ENCODE assay signal across 8 mouse cellular contexts in genomic region chr16:90727233-90728115, GRCm38 (mm10). TPM values are rescaled to one million over a fixed set of nuclear protein-coding genes. Genes with fewer than 3 reads are reported as not detected.
DNase-seq lines count a peak whose midpoint lies in the region; ATAC-seq and TF ChIP-seq lines count a peak whose summit lies in the region.

Mis18a (minus strand) TSS chr16:90727404.

- peaks cover 10% of the 10 kb centered on the region; the same call in 1 of the 2 replicates for H3K36me3 ChIP-seq in ES-E14 (ENCODE audit: control insufficient read depth, insufficient read depth, low read length, poor library complexity, severe bottlenecking)
- no peaks in the 10 kb centered on the region for H3K36me3 ChIP-seq in forebrain, embryonic 15.5 days

- no peak for TF ChIP-seq CTCF in lung, adult 2 months (IDR thresholded peaks at IDR 0.05; ENCODE audit: insufficient read depth, low read length)

- H3K4me3 ChIP-seq in ES-E14 (ENCODE audit: insufficient read depth in 1 of 2, low read depth in 1 of 2, low read length in 2 of 2, poor library complexity in 1 of 2, severe bottlenecking in 1 of 2) = peak within 1 kb of the TSS; percentile 84 to 97
- H3K4me3 ChIP-seq in forebrain, embryonic 15.5 days = peak within 1 kb of the TSS; percentile 91
- peak within 1 kb of the TSS; percentile 91 for H3K4me3 ChIP-seq in lung, adult 2 months (replicated peaks; ENCODE audit: extremely low read depth, low read depth, low read length)

- H3K4me2 ChIP-seq in forebrain, embryonic 15.5 days (replicated peaks) = peak within 1 kb of the TSS; percentile 99

- no peaks in the 10 kb centered on the region for H3K27me3 ChIP-seq in forebrain, embryonic 15.5 days

- H3K4me1 ChIP-seq in ES-E14 (ENCODE audit: control insufficient read depth in 2 of 2, insufficient read depth in 2 of 2, low read length in 2 of 2, poor library complexity in 1 of 2) = peaks cover 3 to 4% of the 10 kb centered on the region in 2 experiments; a peak in 2 of 4 replicates
- H3K4me1 ChIP-seq in forebrain, embryonic 15.5 days = peaks cover 15% of the 10 kb centered on the region
- H3K4me1 ChIP-seq in lung, adult 2 months (ENCODE audit: control insufficient read depth, insufficient read depth, low read length) = no peaks in the 10 kb centered on the region

- H3K9ac ChIP-seq in ES-E14 (ENCODE audit: insufficient read depth, low read depth, low read length, poor library complexity, severe bottlenecking) = peak within 1 kb of the TSS; percentile 95
- H3K9ac ChIP-seq in forebrain, embryonic 15.5 days (replicated peaks) = peak within 1 kb of the TSS; percentile 74

- ATAC-seq in forebrain, embryonic 15.5 days (replicated peaks) = peak; percentile 97
- ATAC-seq in neutrophil, adult 5-6 weeks (ENCODE audit: extremely low read depth, insufficient number of reproducible peaks, low FRiP score, poor library complexity, severe bottlenecking) = peak; percentile 93

- H3K27ac ChIP-seq in ES-E14 (ENCODE audit: insufficient read depth, low read depth, low read length, poor library complexity, severe bottlenecking) = no peak within 1 kb of the TSS
- peak within 1 kb of the TSS; percentile 87 for H3K27ac ChIP-seq in forebrain, embryonic 15.5 days (replicated peaks)

- peak; percentile 93; the same call in 1 of the 2 replicates for TF ChIP-seq POLR2A in lung, adult 2 months (IDR thresholded peaks at IDR 0.05; ENCODE audit: borderline replicate concordance, extremely low read depth, low read depth, low read length)

- 1% methylated on average over 53 of the region's 53 CpGs for WGBS in forebrain, embryonic 15.5 days
- 2% methylated on average over 53 of the region's 53 CpGs for WGBS in lung, adult 2 months

- intact Hi-C loops in heart, postnatal 25 days (cut with DNase I) = no loop called here

- DNase-seq in ES-E14 (ENCODE audit: low read depth, low spot score) = peak; percentile 94
- peak; percentile 95 for DNase-seq in cerebellum, adult 11-12 months
- peak; percentile 90 for DNase-seq in heart, postnatal 25 days (ENCODE audit: low spot score)
- peak; percentile 93 to 96 for DNase-seq in layer of hippocampus, adult 18-20 months (ENCODE audit: low spot score in 2 of 2)
- peak; percentile 92 for DNase-seq in lung, adult 2 months
- peak; percentile 91 for DNase-seq in thymus, adult 18-20 months

- H3K9me3 ChIP-seq in ES-E14 (ENCODE audit: control insufficient read depth, insufficient read depth, low read depth, low read length) = no peaks in the 10 kb centered on the region
- no peaks in the 10 kb centered on the region; the same call in 1 of the 2 replicates for H3K9me3 ChIP-seq in forebrain, embryonic 15.5 days

- in situ Hi-C loops in ES-E14 (cut with MboI; ENCODE audit: low sequenced_read_pairs in 2 of 2, unreplicated experiment in 2 of 2) = no loop called here

TF ChIP-seq in ES-E14, 5 proteins besides CTCF, POLR2A, EP300 and RAD21:
- TF ChIP-seq ZNF384 (IDR thresholded peaks at IDR 0.05; ENCODE audit: low read depth, low read length) = no peak
- 0 out of 2 replicates have a peak, but pooled peaks have one; percentile 35 for TF ChIP-seq HCFC1 (IDR thresholded peaks at IDR 0.05; ENCODE audit: borderline replicate concordance, insufficient read depth, low read length)

RNA-seq across cellular contexts. Expression of gene Mis18a, which starts in this region (rescaled TPM):
- total RNA-seq in ES-E14 (2012; rRNA removed) = 21.3 and 22.4 TPM in 2 replicates
- 50.4 and 50.8 TPM in 2 replicates for polyA plus RNA-seq in forebrain, embryonic 15.5 days (2015; fragmentation: Nextera tagmentation; extraction: Ambion mirVana)
- total RNA-seq in heart, postnatal 25 days (2021) = 1 to 10 TPM; 3.0 to 3.9 TPM
- 10 to 100 TPM in 1 of 2 experiments, 1 to 10 TPM in 1; 8.5 to 10.3 TPM for total RNA-seq in layer of hippocampus, adult 18-20 months (2021)
- 9.8 and 10.3 TPM in 2 replicates for polyA plus RNA-seq in lung, adult 2 months (2012; rRNA removed)
- total RNA-seq in neutrophil, adult 5-6 weeks (2017) = 16.8 and 19.2 TPM in 2 replicates
